Mouse (Mus musculus): ENCODE measurements at regions not wholly inside any gene's neighbourhood (a gene's known extent, or its start where the extent isn't known, plus 50 kb on each side); places are given as distances from the start of the nearest gene placed in this dataset.

GRCm38 (mm10) chr17:88195893-88196292 is 130.8 kb upstream of the Fbxo11 start:
- no peak for TF ChIP-seq GATA1 (IDR thresholded peaks at IDR 0.05; ENCODE audit: low read length)
- TF ChIP-seq TAL1 (IDR thresholded peaks at IDR 0.05; ENCODE audit: low read length) = no peak
